Mouse (Mus musculus) brain, embryonic 14.5 days (tissue): ENCODE measurements at regions not wholly inside any gene's neighbourhood (a gene's known extent, or its start where the extent isn't known, plus 50 kb on each side); places are given as distances from the start of the nearest gene placed in this dataset.

Experiments
- CTCF ChIP-seq: fragments of 200-500 bp; IDR thresholded peaks from 2 replicates; pipeline ENCODE4 v1.5.1; 2012; ENCODE audit warnings: inconsistent platforms, mild to moderate bottlenecking, moderate library complexity, borderline replicate concordance; ENCODE audit not compliant: insufficient read depth, insufficient read length; ENCODE audit errors: extremely low read depth
- POLR2A ChIP-seq: fragments of 200-500 bp; IDR thresholded peaks from 2 replicates; pipeline ENCODE4 v1.6.1; 2012; ENCODE audit warnings: mild to moderate bottlenecking, inconsistent platforms, borderline replicate concordance; ENCODE audit not compliant: poor library complexity, insufficient read depth, insufficient read length, severe bottlenecking; ENCODE audit errors: extremely low read depth

DNA sequence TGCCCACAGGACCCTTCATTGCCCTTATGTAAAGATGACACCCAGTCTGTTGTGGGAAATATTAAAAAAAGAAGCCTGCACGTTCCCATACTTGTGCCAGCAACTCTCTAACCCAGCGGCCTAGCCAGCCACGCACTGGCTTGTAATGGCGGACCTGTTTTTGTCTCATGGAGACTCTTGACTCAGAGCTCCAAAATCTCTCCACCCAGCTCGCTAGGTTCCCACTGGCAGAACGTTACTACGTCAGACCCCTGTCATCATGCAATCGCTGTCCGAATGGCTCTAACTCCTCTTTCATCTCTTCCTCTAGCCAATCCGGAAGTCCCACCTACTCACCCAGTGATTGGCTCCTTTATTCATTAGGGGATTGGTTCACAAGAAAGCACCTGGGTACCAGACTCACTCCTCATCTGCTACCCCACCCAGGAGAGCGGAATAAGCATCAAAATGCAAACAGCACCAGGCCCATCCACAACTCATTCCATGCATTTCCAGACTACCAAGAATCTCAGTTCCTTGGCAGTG is 159.2 kb upstream of the Fn1 start:
- no peak for TF ChIP-seq CTCF
- no peak for TF ChIP-seq POLR2A
